Mouse (Mus musculus) macrophage (primary cell): ENCODE results near the gene Caprin2. TPM values are rescaled to one million over a fixed set of nuclear protein-coding genes. Genes with fewer than 3 reads are reported as not detected.
"Not testable (repeated sequence)": the region's sequence is repeated elsewhere in the genome, so short reads cannot be mapped to it uniquely, and the experiment has no call there.

Experiments used
- H3K27ac ChIP-seq: fragments of 350-480 bp; formaldehyde crosslinking; 2 replicates; pipeline ENCODE4 v1.9.0; 2021
- H3K36me3 ChIP-seq: fragments of 350-480 bp; formaldehyde crosslinking; 2 replicates; pipeline ENCODE4 v1.9.0; 2021; ENCODE audit errors: inconsistent target
- H3K4me3 ChIP-seq: fragments of 350-480 bp; formaldehyde crosslinking; 2 replicates; pipeline ENCODE4 v1.9.0; 2021; ENCODE audit errors: inconsistent target
- H3K79me2 ChIP-seq: fragments of 350-480 bp; formaldehyde crosslinking; 2 replicates; pipeline ENCODE4 v1.9.0; 2021; ENCODE audit errors: inconsistent target
- WGBS: methylation state at CpG from one replicate; pipeline ENCODE4 v1.1.7; 2026; ENCODE audit warnings: inconsistent platforms; ENCODE audit not compliant: missing documents; 5-methylcytosine and 5-hydroxymethylcytosine counted together
- polyA plus RNA-seq: library from polyadenylated mRNA; stranded (reverse); fragments of 250-400 nt; gene quantifications from 3 replicates; pipeline ENCODE4 v1.2.4, GENCODE M21; 2018; ENCODE audit warnings: inconsistent platforms
- total RNA-seq, 78 experiments: library from RNA; depleted of rRNA; stranded (reverse); fragments of 250-400 nt; gene quantifications; 1 replicate in 9 of 78; 2 replicates in 24 of 78; 3 replicates in 43 of 78; 4 replicates in 2 of 78; pipeline ENCODE4 v1.2.4; 2018; ENCODE audit warnings: inconsistent platforms in 56 of 78

Gene Caprin2
- 10 to 100 TPM; 10.3 to 36.8 (median 19.8) TPM for total RNA-seq (2018; cell fraction: chromatin; rRNA removed)
- total RNA-seq (2018; cell fraction: cytosol; rRNA removed), result 1 to 10 TPM; 1.1 to 3.9 (median 2.2) TPM
- total RNA-seq (2018; cell fraction: nucleus; rRNA removed), result 10 to 100 TPM in 14 of 26 experiments, 1 to 10 TPM in 12; 3.1 to 25.6 (median 10.7) TPM
- 2.9 to 3.3 TPM (median 2.9 TPM) in 3 replicates for polyA plus RNA-seq

GRCm38 (mm10) chr6:148895773-148896506 is at the start of gene Caprin2:
Caprin2 (minus strand) TSS chr6:148896237.
- no peaks in the 10 kb centered on the region for H3K79me2 ChIP-seq
- H3K36me3 ChIP-seq, result no peaks in the 10 kb centered on the region
- WGBS, result 1% methylated on average over 62 of the region's 65 CpGs
- H3K27ac ChIP-seq, result no peak within 1 kb of the TSS
- peak within 1 kb of the TSS; percentile 61 for H3K4me3 ChIP-seq

- no peak overlapping the region for H3K27ac ChIP-seq
- H3K4me3 ChIP-seq, result peak overlapping the region; percentile 88
- peaks cover 34% of the 10 kb centered on the region for H3K79me2 ChIP-seq
- H3K36me3 ChIP-seq, result no peaks in the 10 kb centered on the region
- WGBS, result 1% methylated on average over 90 of the region's 92 CpGs
Observed at GRCm38 (mm10) chr6:148944767-148945508, 48.9 kb upstream of the Caprin2 start.

- Histone ChIP-seq H3K4me3 (peak overlapping the region; percentile 41), H3K27ac (no peak overlapping the region), H3K79me2 (peaks cover 40% of the 10 kb centered on the region), H3K36me3 (no peaks in the 10 kb centered on the region)
- WGBS, result 2% methylated on average over 30 of the region's 30 CpGs
Observed at GRCm38 (mm10) chr6:148944344-148944766, 48.3 kb upstream of the Caprin2 start.

- H3K36me3 ChIP-seq, result no peaks in the 10 kb centered on the region
- H3K4me3 ChIP-seq, result no peak overlapping the region
- 74% methylated on average over 3 of the region's 3 CpGs for WGBS
- peaks cover 47% of the 10 kb centered on the region for H3K79me2 ChIP-seq
- H3K27ac ChIP-seq, result no peak overlapping the region
Observed at GRCm38 (mm10) chr6:148943695-148944094, 47.7 kb upstream of the Caprin2 start.

GRCm38 (mm10) chr6:148942406-148942805 is 46.4 kb upstream of the Caprin2 start:
- 94% methylated on average over 4 of the region's 4 CpGs for WGBS

DNA sequence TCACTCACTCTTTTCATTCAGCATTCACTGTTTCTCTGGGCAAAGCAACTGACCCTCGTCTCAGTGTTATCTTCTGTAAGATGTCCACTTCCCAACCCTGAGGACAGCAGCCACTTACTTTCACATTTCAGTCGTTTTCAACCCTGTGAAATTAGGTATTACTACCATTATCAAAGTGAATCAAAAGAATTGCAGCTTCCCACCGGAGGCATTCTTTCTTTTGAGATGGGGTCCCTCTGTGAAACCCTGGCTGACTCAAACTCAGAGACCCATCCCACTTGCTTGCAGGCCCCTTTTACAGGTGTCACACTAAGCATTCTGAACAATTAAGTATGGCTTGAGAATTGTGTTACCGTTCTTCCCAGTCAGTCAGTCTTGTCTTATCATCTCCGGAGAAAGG is 45.8 kb upstream of the Caprin2 start:
- H3K79me2 ChIP-seq, result peaks cover 62% of the 10 kb centered on the region
- H3K36me3 ChIP-seq, result no peaks in the 10 kb centered on the region
- WGBS, result 88% methylated on average over 5 of the region's 5 CpGs
- H3K27ac ChIP-seq, result no peak overlapping the region
- no peak overlapping the region for H3K4me3 ChIP-seq

More at GRCm38 (mm10) chr6:148942406-148942805, 46.4 kb upstream of the Caprin2 start:
- H3K4me3 ChIP-seq, result no peak overlapping the region
- no peak overlapping the region for H3K27ac ChIP-seq
- no peaks in the 10 kb centered on the region for H3K36me3 ChIP-seq
- peaks cover 59% of the 10 kb centered on the region for H3K79me2 ChIP-seq

- not testable (repeated sequence) for H3K4me3 ChIP-seq, H3K36me3 ChIP-seq, H3K27ac ChIP-seq
- WGBS, result 58% methylated on average over 1 of the region's 3 CpGs
- H3K79me2 ChIP-seq, result peaks cover 74% of the 10 kb centered on the region
Observed at GRCm38 (mm10) chr6:148940383-148940782, 44.3 kb upstream of the Caprin2 start.

GRCm38 (mm10) chr6:148937693-148938092 is 41.7 kb upstream of the Caprin2 start:
- Histone ChIP-seq H3K79me2 (peaks cover 80% of the 10 kb centered on the region), H3K27ac (no peak overlapping the region), H3K4me3 (no peak overlapping the region), H3K36me3 (no peaks in the 10 kb centered on the region)
- WGBS, result 92% methylated on average over 1 of the region's 1 CpGs

GRCm38 (mm10) chr6:148934961-148935590 is 39.0 kb upstream of the Caprin2 start:
- WGBS, result 72% methylated on average over 3 of the region's 3 CpGs
- Histone ChIP-seq H3K4me3 (no peak overlapping the region), H3K36me3 (no peaks in the 10 kb centered on the region), H3K79me2 (peaks cover 65% of the 10 kb centered on the region), H3K27ac (no peak overlapping the region)

- H3K4me3 ChIP-seq, result no peak overlapping the region
- peaks cover 30% of the 10 kb centered on the region for H3K79me2 ChIP-seq
- WGBS, result 89% methylated on average over 6 of the region's 6 CpGs
- no peak overlapping the region for H3K27ac ChIP-seq
- H3K36me3 ChIP-seq, result 0 out of 2 replicates have a peak, but pooled peaks cover 5% of the 10 kb centered on the region
Observed at GRCm38 (mm10) chr6:148931281-148931680, 35.2 kb upstream of the Caprin2 start.

DNA sequence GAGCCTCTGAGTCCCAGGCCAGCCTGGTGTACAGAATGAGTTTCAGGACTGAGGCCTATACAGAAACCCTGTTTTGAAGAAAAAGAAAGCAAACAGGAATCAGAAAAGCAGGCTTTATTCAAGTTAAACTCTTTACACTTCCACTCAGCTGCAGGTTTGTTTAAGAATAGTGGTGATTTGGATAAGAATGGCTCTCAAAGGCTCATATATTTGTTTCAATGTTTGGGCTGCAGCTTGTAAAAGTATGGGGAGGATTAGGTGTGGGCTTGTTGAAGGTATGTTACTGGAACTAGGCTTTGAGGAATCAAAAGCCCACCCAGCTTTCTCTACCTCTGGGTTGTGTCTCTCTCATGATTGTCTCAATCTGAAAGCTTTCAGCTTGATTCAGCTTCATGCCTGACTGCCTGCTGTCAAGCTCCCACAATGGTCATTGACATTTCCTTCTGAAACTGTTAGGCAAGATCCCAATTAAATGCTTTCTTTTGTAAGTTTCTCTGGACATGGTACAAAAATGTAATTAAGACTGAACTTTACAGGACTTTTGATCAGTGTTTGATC is 22.9 kb upstream of the Caprin2 start:
- no peaks in the 10 kb centered on the region for H3K79me2 ChIP-seq
- no peak overlapping the region for H3K4me3 ChIP-seq
- no peaks in the 10 kb centered on the region for H3K36me3 ChIP-seq
- H3K27ac ChIP-seq, result no peak overlapping the region

GRCm38 (mm10) chr6:148917672-148918071 is 21.6 kb upstream of the Caprin2 start:
- no peaks in the 10 kb centered on the region for H3K36me3 ChIP-seq
- H3K79me2 ChIP-seq, result no peaks in the 10 kb centered on the region
- no peak overlapping the region for H3K27ac ChIP-seq
- WGBS, result 77% methylated on average over 1 of the region's 1 CpGs
- H3K4me3 ChIP-seq, result no peak overlapping the region

GRCm38 (mm10) chr6:148916817-148917216 is 20.8 kb upstream of the Caprin2 start:
- WGBS, result 33% methylated on average over 3 of the region's 3 CpGs

DNA sequence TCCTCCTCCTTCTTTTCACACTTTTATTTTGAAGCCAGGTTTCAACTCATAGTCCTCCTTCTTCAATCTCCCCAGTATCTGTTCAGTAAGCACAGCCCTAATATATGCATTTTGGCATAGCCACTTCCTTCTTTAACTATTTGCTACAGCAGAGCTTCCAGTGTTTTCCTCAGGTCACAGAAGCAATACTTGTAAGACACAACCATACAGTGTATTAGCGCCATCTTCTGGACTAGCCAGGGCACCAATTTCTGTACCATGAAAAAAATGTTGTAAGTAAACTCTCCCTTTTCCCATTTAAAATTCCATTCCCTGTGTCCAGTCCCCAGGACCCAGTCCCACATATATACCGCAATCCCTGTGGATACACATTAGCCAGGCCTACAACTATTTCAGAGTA is 17.9 kb upstream of the Caprin2 start:
- 3% methylated on average over 2 of the region's 2 CpGs for WGBS
- H3K4me3 ChIP-seq, result no peak overlapping the region
- H3K36me3 ChIP-seq, result no peaks in the 10 kb centered on the region
- no peak overlapping the region for H3K27ac ChIP-seq
- H3K79me2 ChIP-seq, result no peaks in the 10 kb centered on the region

More at GRCm38 (mm10) chr6:148916817-148917216, 20.8 kb upstream of the Caprin2 start:
- H3K79me2 ChIP-seq, result no peaks in the 10 kb centered on the region
- no peak overlapping the region for H3K4me3 ChIP-seq
- no peaks in the 10 kb centered on the region for H3K36me3 ChIP-seq
- H3K27ac ChIP-seq, result no peak overlapping the region
